Mouse (Mus musculus): ENCODE measurements at regions not wholly inside any gene's neighbourhood (a gene's known extent, or its start where the extent isn't known, plus 50 kb on each side); places are given as distances from the start of the nearest gene placed in this dataset.

DNA sequence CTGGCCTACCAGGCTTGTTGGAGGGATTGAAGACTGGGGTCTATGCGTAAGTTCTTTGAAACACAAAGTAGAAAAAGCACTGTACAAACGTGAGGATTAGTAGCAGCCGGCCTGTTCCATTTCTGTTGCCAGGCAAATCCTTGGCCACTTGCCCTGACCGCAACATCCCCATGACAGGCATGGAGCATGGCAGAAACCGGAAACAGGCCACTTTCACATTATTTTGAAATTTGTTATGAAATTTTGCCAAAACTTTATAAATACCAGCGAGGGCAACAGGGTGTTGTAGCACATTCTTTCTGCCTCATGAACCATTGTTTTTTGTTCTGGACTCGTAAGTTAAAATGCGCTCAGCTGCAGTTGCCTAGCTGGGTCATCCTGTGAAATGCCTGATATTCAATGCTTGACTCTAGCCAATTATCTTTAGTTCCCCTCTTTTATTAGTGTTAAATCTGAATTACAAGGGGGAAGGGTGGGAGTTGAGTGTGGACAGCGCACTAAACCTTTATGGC lies 455.8 kb upstream of the Nr2f2 start:
- DNase-seq (ENCODE audit: low spot score) (peak; percentile 85), ATAC-seq (ENCODE audit: low FRiP score, low read depth) (peak; percentile 79)
- TF ChIP-seq POLR2A (IDR thresholded peaks at IDR 0.05; ENCODE audit: borderline replicate concordance, extremely low read depth, insufficient read depth, insufficient read length) = no peak
- H3K27me3 ChIP-seq (ENCODE audit: control insufficient read depth, insufficient read depth, low read length) = no peaks in the 10 kb centered on the region
- peak overlapping the region; percentile 58; the same call in 1 of the 2 replicates for H3K27ac ChIP-seq (replicated peaks; ENCODE audit: low read depth, low read length)
- H3K4me1 ChIP-seq (ENCODE audit: control insufficient read depth, insufficient read depth, low read length) = peaks cover 14% of the 10 kb centered on the region
- WGBS = 14% methylated on average over 9 of the region's 9 CpGs
- H3K4me2 ChIP-seq (replicated peaks; ENCODE audit: low read depth, low read length, severe bottlenecking) = peak overlapping the region; percentile 46
- peak overlapping the region; percentile 12 for H3K4me3 ChIP-seq (replicated peaks; ENCODE audit: low read length)
- H3K9ac ChIP-seq (ENCODE audit: low read depth, low read length, severe bottlenecking) = no peak overlapping the region
- no peaks in the 10 kb centered on the region for H3K36me3 ChIP-seq (ENCODE audit: control insufficient read depth, insufficient read depth, low read length)
- H3K9me3 ChIP-seq (ENCODE audit: control insufficient read depth, low read length) = no peaks in the 10 kb centered on the region

DNA sequence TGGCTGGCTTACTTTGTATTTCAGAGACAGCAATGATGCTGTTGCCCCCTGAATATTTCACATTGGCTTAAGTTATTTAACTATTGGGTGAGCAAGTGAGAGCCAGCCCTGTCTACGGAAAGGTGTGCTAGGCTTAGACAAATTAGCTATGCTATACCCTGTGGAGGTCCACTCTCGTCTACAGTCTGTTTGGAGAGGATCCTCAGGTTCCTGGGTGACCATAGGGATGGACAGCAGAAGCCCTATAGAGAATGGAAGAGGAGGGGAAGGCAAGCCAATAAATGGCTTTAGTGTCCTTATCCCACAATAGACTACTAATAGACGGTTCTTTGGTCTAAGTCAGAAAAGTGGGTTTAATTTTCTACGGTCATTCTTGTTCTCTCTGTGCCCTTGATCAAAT lies 455.3 kb upstream of the Nr2f2 start:
- ATAC-seq (ENCODE audit: low FRiP score, low read depth) (no peak), DNase-seq (ENCODE audit: low spot score) (no peak)
- H3K4me2 ChIP-seq (replicated peaks; ENCODE audit: low read depth, low read length, severe bottlenecking) = no peak overlapping the region
- H3K9me3 ChIP-seq (ENCODE audit: control insufficient read depth, low read length) = no peaks in the 10 kb centered on the region
- WGBS = 69% methylated on average over 4 of the region's 4 CpGs
- H3K27ac ChIP-seq (replicated peaks; ENCODE audit: low read depth, low read length) = no peak overlapping the region; the same call in 1 of the 2 replicates
- TF ChIP-seq POLR2A (IDR thresholded peaks at IDR 0.05; ENCODE audit: borderline replicate concordance, extremely low read depth, insufficient read depth, insufficient read length) = no peak
- H3K36me3 ChIP-seq (ENCODE audit: control insufficient read depth, insufficient read depth, low read length) = no peaks in the 10 kb centered on the region
- H3K27me3 ChIP-seq (ENCODE audit: control insufficient read depth, insufficient read depth, low read length) = no peaks in the 10 kb centered on the region
- no peak overlapping the region for H3K9ac ChIP-seq (ENCODE audit: low read depth, low read length, severe bottlenecking)
- no peak overlapping the region for H3K4me3 ChIP-seq (replicated peaks; ENCODE audit: low read length)
- peaks cover 17% of the 10 kb centered on the region for H3K4me1 ChIP-seq (ENCODE audit: control insufficient read depth, insufficient read depth, low read length)

DNA sequence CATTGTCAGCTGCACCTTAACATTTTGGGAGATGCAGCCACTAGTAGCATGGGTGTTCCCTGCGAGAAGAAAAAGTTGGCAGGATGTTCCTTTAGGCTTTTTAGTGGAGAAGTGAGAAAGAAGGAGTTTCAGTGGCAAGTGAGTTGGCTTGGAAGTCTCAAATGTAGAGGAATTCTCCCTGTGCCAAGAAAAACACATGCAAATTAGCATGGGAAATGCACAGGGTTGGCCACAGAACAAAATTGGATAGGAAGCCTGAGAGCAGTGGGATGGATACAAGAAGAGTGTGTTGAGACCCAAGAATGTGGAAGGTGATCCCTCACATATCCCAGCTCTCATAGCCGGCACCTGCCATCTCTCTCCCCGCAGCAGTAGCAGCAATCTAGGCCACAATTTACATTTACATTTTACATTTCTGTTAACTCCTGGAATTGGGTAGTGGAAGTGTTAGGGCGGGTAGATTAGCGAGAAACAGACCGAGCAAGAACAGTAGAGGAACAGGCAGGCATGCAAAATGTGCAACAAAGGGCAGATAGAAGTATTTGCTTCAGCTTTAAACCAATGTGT lies 450.9 kb upstream of the Nr2f2 start:
- no peak overlapping the region for H3K4me3 ChIP-seq (replicated peaks; ENCODE audit: low read length)
- H3K27me3 ChIP-seq (ENCODE audit: control insufficient read depth, insufficient read depth, low read length) = no peaks in the 10 kb centered on the region
- H3K9ac ChIP-seq (ENCODE audit: low read depth, low read length, severe bottlenecking) = no peak overlapping the region
- H3K4me2 ChIP-seq (replicated peaks; ENCODE audit: low read depth, low read length, severe bottlenecking) = no peak overlapping the region
- WGBS = 60% methylated on average over 6 of the region's 6 CpGs
- peaks cover 29% of the 10 kb centered on the region for H3K4me1 ChIP-seq (ENCODE audit: control insufficient read depth, insufficient read depth, low read length)
- no peaks in the 10 kb centered on the region for H3K36me3 ChIP-seq (ENCODE audit: control insufficient read depth, insufficient read depth, low read length)
- ATAC-seq (ENCODE audit: low FRiP score, low read depth) = no peak
- no peak for TF ChIP-seq POLR2A (IDR thresholded peaks at IDR 0.05; ENCODE audit: borderline replicate concordance, extremely low read depth, insufficient read depth, insufficient read length)
- DNase-seq (ENCODE audit: low spot score) = no peak
- H3K27ac ChIP-seq (replicated peaks; ENCODE audit: low read depth, low read length) = no peak overlapping the region
- H3K9me3 ChIP-seq (ENCODE audit: control insufficient read depth, low read length) = no peaks in the 10 kb centered on the region

DNA sequence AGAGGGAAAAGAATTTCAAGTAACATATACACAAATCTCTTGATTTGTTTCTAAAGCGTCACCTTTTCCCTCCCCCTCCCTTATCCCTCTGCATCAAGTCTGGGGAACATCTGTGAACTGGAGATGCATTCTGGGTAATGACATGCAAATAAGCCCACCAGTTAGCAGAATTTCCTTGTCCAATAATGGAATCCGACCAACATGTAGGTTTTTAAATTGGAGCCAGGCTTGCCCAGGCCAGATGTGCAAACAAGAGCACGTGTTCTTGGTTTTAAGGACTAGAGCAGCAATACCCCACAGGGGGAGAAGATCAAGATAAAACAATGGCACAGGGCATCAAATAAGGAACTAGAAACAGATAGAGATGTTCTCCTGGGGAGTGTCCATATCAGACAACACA lies 447.9 kb upstream of the Nr2f2 start:
- Histone ChIP-seq H3K9me3 (ENCODE audit: control insufficient read depth, low read length) (no peaks in the 10 kb centered on the region), H3K36me3 (ENCODE audit: control insufficient read depth, insufficient read depth, low read length) (no peaks in the 10 kb centered on the region), H3K27me3 (ENCODE audit: control insufficient read depth, insufficient read depth, low read length) (no peaks in the 10 kb centered on the region; the same call in 1 of the 2 replicates), H3K4me1 (ENCODE audit: control insufficient read depth, insufficient read depth, low read length) (peaks cover 30% of the 10 kb centered on the region), H3K27ac (replicated peaks; ENCODE audit: low read depth, low read length) (no peak overlapping the region), H3K4me2 (replicated peaks; ENCODE audit: low read depth, low read length, severe bottlenecking) (no peak overlapping the region), H3K4me3 (replicated peaks; ENCODE audit: low read length) (no peak overlapping the region), H3K9ac (ENCODE audit: low read depth, low read length, severe bottlenecking) (no peak overlapping the region)
- no peak for DNase-seq (ENCODE audit: low spot score)
- no peak for TF ChIP-seq POLR2A (IDR thresholded peaks at IDR 0.05; ENCODE audit: borderline replicate concordance, extremely low read depth, insufficient read depth, insufficient read length)
- ATAC-seq (ENCODE audit: low FRiP score, low read depth) = no peak
- WGBS = 18% methylated on average over 3 of the region's 3 CpGs

DNA sequence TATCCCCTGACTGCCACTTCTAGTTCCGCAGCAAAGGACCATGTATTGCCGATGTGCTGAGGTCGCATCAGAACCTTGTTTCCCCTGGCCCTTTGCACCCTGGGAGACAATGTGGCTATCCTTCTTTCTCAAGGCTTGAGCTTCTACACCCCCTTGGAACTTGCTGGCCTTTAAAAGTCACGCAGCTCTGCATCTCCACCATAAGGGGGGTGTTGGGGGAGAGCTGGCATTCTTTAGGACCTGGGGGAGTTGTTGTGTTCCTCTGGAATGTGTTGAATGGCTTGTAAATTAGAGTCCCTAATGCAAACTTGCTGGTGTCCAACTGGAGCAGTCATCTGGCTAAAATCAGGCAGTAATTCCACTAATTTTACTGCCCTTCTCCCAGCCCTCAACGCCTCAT lies 446.6 kb upstream of the Nr2f2 start:
- H3K27ac ChIP-seq (replicated peaks; ENCODE audit: low read depth, low read length) = no peak overlapping the region
- ATAC-seq (ENCODE audit: low FRiP score, low read depth) = peak; percentile 74

More for the DNA sequence above, 446.6 kb upstream of the Nr2f2 start:
- Histone ChIP-seq H3K4me2 (replicated peaks; ENCODE audit: low read depth, low read length, severe bottlenecking) (no peak overlapping the region), H3K9ac (ENCODE audit: low read depth, low read length, severe bottlenecking) (no peak overlapping the region), H3K36me3 (ENCODE audit: control insufficient read depth, insufficient read depth, low read length) (no peaks in the 10 kb centered on the region), H3K4me3 (replicated peaks; ENCODE audit: low read length) (no peak overlapping the region), H3K4me1 (ENCODE audit: control insufficient read depth, insufficient read depth, low read length) (peaks cover 30% of the 10 kb centered on the region), H3K27me3 (ENCODE audit: control insufficient read depth, insufficient read depth, low read length) (no peaks in the 10 kb centered on the region; the same call in 1 of the 2 replicates), H3K9me3 (ENCODE audit: control insufficient read depth, low read length) (no peaks in the 10 kb centered on the region)
- WGBS = 19% methylated on average over 5 of the region's 5 CpGs
- TF ChIP-seq POLR2A (IDR thresholded peaks at IDR 0.05; ENCODE audit: borderline replicate concordance, extremely low read depth, insufficient read depth, insufficient read length) = no peak
- DNase-seq (ENCODE audit: low spot score) = no peak

Measured in limb, embryonic 14.5 days (tissue).